Mouse (Mus musculus): ENCODE results near the gene Gsx2. TPM values are rescaled to one million over a fixed set of nuclear protein-coding genes. Genes with fewer than 3 reads are reported as not detected.

Gsx2 gene
- polyA plus RNA-seq, 1 experiment from 2014 or later: 0.17 TPM

DNA sequence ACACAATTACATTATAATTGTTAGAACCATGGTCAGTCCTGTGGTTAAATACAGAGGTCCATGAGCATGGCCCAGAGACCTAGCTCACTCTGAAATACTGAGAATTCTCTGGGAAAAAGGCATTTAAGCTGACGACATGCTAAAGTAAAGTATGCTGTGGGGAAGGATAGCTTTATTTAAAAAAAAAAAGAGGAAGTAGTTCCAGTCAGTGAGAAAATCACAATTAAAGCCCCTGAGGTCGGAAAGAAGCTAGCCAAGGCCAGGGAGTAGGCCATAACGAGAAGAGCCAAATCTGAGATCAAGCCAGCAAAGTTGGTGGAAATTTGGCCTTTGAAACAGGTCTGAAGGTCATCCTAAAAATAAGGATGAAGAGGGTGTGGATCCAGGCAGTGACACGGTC lies 24.3 kb upstream of the Gsx2 start:
- no peak for ATAC-seq (ENCODE audit: low read depth)
- Histone ChIP-seq H3K27me3 (ENCODE audit: control insufficient read depth, insufficient read depth, low read length) (no peaks in the 10 kb centered on the region), H3K9ac (replicated peaks; ENCODE audit: low read depth, low read length) (no peak overlapping the region), H3K36me3 (ENCODE audit: control insufficient read depth, insufficient read depth, low read length) (no peaks in the 10 kb centered on the region), H3K4me1 (ENCODE audit: control insufficient read depth, insufficient read depth, low read length) (no peaks in the 10 kb centered on the region), H3K27ac (ENCODE audit: low read depth, low read length) (no peak overlapping the region), H3K4me3 (ENCODE audit: low read depth, low read length) (no peak overlapping the region), H3K4me2 (ENCODE audit: low read depth, low read length) (no peak overlapping the region), H3K9me3 (ENCODE audit: control insufficient read depth, low read length) (no peaks in the 10 kb centered on the region)
- 90% methylated on average over 4 of the region's 4 CpGs for WGBS

DNA sequence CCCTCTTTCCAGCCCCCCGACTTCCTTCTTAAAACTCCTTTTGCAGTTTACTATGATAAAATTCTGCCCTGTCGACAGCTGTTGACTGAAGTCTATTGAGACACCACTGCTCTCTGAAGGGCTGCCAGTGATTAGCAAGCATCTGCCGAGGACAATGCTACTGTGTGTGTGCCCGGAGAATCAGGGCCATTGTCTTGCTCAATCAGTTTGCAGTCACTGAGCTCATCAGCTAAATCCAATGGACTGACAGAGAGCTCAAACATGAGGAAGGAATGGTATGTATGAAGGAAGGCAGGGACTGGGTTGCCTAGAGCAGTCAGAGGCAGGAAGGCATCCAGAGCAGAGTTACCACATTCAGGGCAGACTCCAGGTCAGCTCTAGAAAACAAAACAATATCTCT lies 12.2 kb upstream of the Gsx2 start:
- H3K9ac ChIP-seq (replicated peaks; ENCODE audit: low read depth, low read length): no peak overlapping the region
- no peak for ATAC-seq (ENCODE audit: low read depth)
- peaks cover 9% of the 10 kb centered on the region for H3K27me3 ChIP-seq (ENCODE audit: control insufficient read depth, insufficient read depth, low read length)
- no peaks in the 10 kb centered on the region for H3K9me3 ChIP-seq (ENCODE audit: control insufficient read depth, low read length)
- H3K4me3 ChIP-seq (ENCODE audit: low read depth, low read length): no peak overlapping the region
- 31% methylated on average over 4 of the region's 4 CpGs for WGBS
- no peak overlapping the region for H3K27ac ChIP-seq (ENCODE audit: low read depth, low read length)
- no peaks in the 10 kb centered on the region for H3K36me3 ChIP-seq (ENCODE audit: control insufficient read depth, insufficient read depth, low read length)
- H3K4me1 ChIP-seq (ENCODE audit: control insufficient read depth, insufficient read depth, low read length): no peaks in the 10 kb centered on the region
- H3K4me2 ChIP-seq (ENCODE audit: low read depth, low read length): no peak overlapping the region

DNA sequence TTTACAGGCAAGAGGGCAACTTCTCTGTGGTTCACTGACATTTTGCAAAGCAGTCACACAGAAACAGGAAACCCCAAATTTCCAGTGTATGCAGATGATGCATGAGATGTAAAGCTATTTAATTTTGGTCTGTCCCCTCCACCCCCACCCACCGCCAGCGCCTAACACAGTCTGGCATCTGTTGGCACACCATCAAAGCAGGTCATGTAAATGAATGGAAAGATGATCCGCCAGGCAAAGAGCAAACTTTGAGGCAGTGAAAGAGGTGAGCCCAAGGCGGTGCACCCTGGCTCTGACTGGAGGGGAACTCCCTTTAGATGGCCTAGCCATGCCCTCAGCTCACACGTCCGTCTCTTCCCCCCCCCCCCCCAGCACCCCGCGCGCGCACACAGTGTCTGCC lies 8.7 kb upstream of the Gsx2 start:
- no peak for ATAC-seq (ENCODE audit: low read depth)
- Histone ChIP-seq H3K27ac (ENCODE audit: low read depth, low read length) (no peak overlapping the region), H3K4me2 (ENCODE audit: low read depth, low read length) (peak overlapping the region; percentile 67), H3K9me3 (ENCODE audit: control insufficient read depth, low read length) (no peaks in the 10 kb centered on the region), H3K4me3 (ENCODE audit: low read depth, low read length) (peak overlapping the region; percentile 46; the same call in 1 of the 2 replicates), H3K4me1 (ENCODE audit: control insufficient read depth, insufficient read depth, low read length) (no peaks in the 10 kb centered on the region), H3K9ac (replicated peaks; ENCODE audit: low read depth, low read length) (no peak overlapping the region), H3K36me3 (ENCODE audit: control insufficient read depth, insufficient read depth, low read length) (no peaks in the 10 kb centered on the region), H3K27me3 (ENCODE audit: control insufficient read depth, insufficient read depth, low read length) (peaks cover 23% of the 10 kb centered on the region)
- WGBS: 6% methylated on average over 5 of the region's 10 CpGs

DNA sequence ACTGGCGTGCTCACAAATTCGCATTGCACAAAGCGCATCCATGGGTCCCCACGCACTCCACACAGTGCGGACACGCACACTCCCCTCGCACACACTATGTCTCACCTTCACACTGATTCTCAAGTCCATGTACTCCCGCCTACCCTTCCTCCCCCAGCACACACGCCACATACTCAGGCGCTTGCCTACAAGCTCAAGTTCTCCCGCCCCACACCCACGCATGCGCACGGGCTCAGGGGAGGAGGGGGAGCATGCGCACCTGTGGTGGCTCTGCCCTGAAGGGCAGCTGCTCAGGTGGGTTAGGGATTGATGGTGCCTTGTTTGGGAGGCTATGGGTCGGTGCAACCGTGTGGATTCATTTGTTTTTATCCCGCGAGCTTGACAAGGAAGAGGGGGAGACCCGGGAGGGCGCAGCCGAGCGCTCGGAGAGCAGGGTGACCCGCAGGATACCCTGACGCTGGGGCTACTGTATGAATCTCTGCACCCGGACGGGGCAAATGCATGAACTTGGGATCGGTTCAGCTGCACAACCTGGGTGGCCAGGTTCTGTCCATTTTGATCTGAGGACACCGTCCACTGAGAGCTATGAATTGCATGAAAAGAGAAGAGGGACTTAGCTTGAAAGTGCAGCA lies 8.2 kb upstream of the Gsx2 start:
- Histone ChIP-seq H3K9me3 (ENCODE audit: control insufficient read depth, low read length) (no peaks in the 10 kb centered on the region), H3K27me3 (ENCODE audit: control insufficient read depth, insufficient read depth, low read length) (peaks cover 27% of the 10 kb centered on the region), H3K9ac (replicated peaks; ENCODE audit: low read depth, low read length) (no peak overlapping the region; the same call in 1 of the 2 replicates), H3K4me3 (ENCODE audit: low read depth, low read length) (peak overlapping the region; percentile 46), H3K4me1 (ENCODE audit: control insufficient read depth, insufficient read depth, low read length) (no peaks in the 10 kb centered on the region), H3K4me2 (ENCODE audit: low read depth, low read length) (peak overlapping the region; percentile 67), H3K27ac (ENCODE audit: low read depth, low read length) (no peak overlapping the region), H3K36me3 (ENCODE audit: control insufficient read depth, insufficient read depth, low read length) (no peaks in the 10 kb centered on the region)
- ATAC-seq (ENCODE audit: low read depth): peak; percentile 69
- under 1% methylated on average over 30 of the region's 30 CpGs for WGBS

DNA sequence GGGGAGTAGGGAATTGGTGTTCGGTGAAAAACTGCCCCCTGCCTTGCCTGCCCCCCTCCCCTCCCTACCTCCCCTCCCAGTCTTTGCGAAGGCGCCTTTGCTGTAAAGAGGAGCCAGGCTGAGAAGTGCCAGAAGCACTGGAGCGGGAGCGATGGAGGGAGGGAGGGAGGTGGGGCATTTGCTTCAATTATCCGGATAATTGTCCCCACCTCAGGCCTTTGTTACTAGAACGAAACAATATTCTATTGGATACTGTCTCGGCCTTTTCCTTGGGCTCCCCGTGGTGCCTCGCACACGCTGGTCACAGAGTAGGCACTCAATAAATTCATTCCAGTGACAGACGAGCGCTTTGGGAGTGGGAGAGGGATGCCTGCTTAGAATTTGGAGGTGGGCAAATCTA lies 5.3 kb upstream of the Gsx2 start:
- no peaks in the 10 kb centered on the region for H3K36me3 ChIP-seq (ENCODE audit: control insufficient read depth, insufficient read depth, low read length)
- H3K27ac ChIP-seq (ENCODE audit: low read depth, low read length): no peak overlapping the region
- ATAC-seq (ENCODE audit: low read depth): no peak
- peaks cover 8% of the 10 kb centered on the region; the same call in 1 of the 2 replicates for H3K4me1 ChIP-seq (ENCODE audit: control insufficient read depth, insufficient read depth, low read length)
- H3K4me2 ChIP-seq (ENCODE audit: low read depth, low read length): no peak overlapping the region
- H3K27me3 ChIP-seq (ENCODE audit: control insufficient read depth, insufficient read depth, low read length): peaks cover 50% of the 10 kb centered on the region
- H3K4me3 ChIP-seq (ENCODE audit: low read depth, low read length): no peak overlapping the region
- H3K9ac ChIP-seq (replicated peaks; ENCODE audit: low read depth, low read length): no peak overlapping the region
- H3K9me3 ChIP-seq (ENCODE audit: control insufficient read depth, low read length): no peaks in the 10 kb centered on the region
- WGBS: under 1% methylated on average over 13 of the region's 13 CpGs

DNA sequence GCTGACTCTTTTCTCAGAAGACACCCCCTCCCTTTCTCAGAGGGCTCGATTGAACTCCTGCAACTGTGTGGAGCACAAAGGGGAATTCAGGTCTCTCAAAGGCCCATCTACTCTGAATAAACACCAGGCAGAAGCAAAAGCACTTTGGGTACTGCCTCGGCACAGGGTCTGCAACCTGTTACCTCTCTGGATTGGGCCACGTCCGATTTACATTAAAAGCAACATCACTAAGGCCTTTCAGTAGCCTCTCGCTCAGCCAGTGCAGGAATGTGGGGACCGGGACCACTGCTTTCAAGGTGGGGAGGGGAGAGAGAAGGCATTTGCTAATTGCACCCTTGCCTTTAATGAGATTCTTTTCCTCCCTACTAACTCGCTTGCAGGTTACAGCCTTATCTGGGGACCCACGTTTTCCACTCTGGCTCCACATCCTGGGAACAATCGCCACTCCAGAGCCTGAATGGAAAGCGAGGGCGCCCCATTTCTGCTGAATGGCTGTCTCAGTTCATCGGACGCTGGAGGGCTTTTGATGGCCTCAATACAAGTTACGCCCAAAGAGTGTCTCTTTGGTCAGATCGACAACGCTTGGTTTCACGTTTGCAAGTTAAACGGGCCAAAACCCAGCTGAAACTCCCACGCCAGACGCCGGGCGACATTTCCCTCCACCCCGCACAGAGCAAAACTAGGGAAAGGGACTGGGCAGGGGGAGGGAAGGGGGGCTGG lies 4.6 kb upstream of the Gsx2 start:
- H3K4me3 ChIP-seq (ENCODE audit: low read depth, low read length): no peak overlapping the region
- no peak for ATAC-seq (ENCODE audit: low read depth)
- H3K4me1 ChIP-seq (ENCODE audit: control insufficient read depth, insufficient read depth, low read length): peaks cover 12% of the 10 kb centered on the region
- no peak overlapping the region for H3K27ac ChIP-seq (ENCODE audit: low read depth, low read length)
- no peak overlapping the region; the same call in 1 of the 2 replicates for H3K4me2 ChIP-seq (ENCODE audit: low read depth, low read length)
- peaks cover 53% of the 10 kb centered on the region for H3K27me3 ChIP-seq (ENCODE audit: control insufficient read depth, insufficient read depth, low read length)
- under 1% methylated on average over 23 of the region's 23 CpGs for WGBS
- H3K9ac ChIP-seq (replicated peaks; ENCODE audit: low read depth, low read length): no peak overlapping the region
- H3K36me3 ChIP-seq (ENCODE audit: control insufficient read depth, insufficient read depth, low read length): no peaks in the 10 kb centered on the region
- no peaks in the 10 kb centered on the region for H3K9me3 ChIP-seq (ENCODE audit: control insufficient read depth, low read length)

DNA sequence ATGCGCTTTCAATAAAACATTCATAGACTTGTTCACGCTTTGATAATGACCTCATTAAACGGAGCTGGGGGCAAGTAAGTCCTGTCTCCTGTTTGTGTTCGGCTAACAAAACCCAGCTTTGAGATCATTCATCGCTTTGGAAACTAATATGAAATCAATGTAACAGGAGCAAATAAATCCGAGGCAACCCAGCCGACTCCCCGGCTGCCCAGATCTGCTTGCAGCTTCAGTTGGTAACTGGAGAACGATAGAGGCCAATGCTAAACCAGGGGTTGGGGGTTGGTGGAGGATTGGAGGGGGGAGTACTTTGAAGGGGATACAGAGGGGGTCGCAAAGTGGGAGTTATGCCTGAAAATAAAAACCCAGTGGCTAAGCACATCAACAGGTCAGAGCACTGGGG lies 3.5 kb upstream of the Gsx2 start:
- Histone ChIP-seq H3K4me2 (ENCODE audit: low read depth, low read length) (no peak overlapping the region), H3K9me3 (ENCODE audit: control insufficient read depth, low read length) (no peaks in the 10 kb centered on the region), H3K4me1 (ENCODE audit: control insufficient read depth, insufficient read depth, low read length) (peaks cover 16% of the 10 kb centered on the region), H3K27me3 (ENCODE audit: control insufficient read depth, insufficient read depth, low read length) (peaks cover 61% of the 10 kb centered on the region), H3K9ac (replicated peaks; ENCODE audit: low read depth, low read length) (no peak overlapping the region), H3K4me3 (ENCODE audit: low read depth, low read length) (no peak overlapping the region), H3K27ac (ENCODE audit: low read depth, low read length) (no peak overlapping the region), H3K36me3 (ENCODE audit: control insufficient read depth, insufficient read depth, low read length) (no peaks in the 10 kb centered on the region)
- under 1% methylated on average over 10 of the region's 10 CpGs for WGBS
- no peak for ATAC-seq (ENCODE audit: low read depth)

DNA sequence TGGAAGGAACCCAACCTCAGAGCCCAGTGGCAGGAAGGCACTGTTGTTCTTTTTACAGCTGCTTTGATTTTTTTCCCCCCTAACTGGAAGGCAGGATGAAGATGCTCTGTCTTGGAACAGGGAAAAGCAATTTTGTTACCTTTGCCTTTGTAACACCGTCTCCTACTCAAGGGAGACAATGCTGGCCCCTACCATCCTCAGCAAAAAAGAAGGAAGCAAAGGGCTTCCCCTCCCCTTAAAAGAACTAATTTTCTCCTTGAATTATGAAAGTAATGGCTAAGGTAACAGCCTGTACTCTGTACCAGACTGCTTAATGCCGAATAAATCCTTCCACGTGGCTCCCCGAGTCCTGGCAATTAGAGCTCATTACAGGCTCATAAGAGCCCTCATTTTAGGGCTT lies 2.9 kb upstream of the Gsx2 start:
- Histone ChIP-seq H3K27me3 (ENCODE audit: control insufficient read depth, insufficient read depth, low read length) (peaks cover 60% of the 10 kb centered on the region), H3K36me3 (ENCODE audit: control insufficient read depth, insufficient read depth, low read length) (no peaks in the 10 kb centered on the region), H3K9ac (replicated peaks; ENCODE audit: low read depth, low read length) (no peak overlapping the region), H3K4me1 (ENCODE audit: control insufficient read depth, insufficient read depth, low read length) (peaks cover 16% of the 10 kb centered on the region), H3K27ac (ENCODE audit: low read depth, low read length) (no peak overlapping the region), H3K4me3 (ENCODE audit: low read depth, low read length) (no peak overlapping the region), H3K4me2 (ENCODE audit: low read depth, low read length) (no peak overlapping the region), H3K9me3 (ENCODE audit: control insufficient read depth, low read length) (no peaks in the 10 kb centered on the region)
- 2% methylated on average over 4 of the region's 4 CpGs for WGBS
- ATAC-seq (ENCODE audit: low read depth): no peak

DNA sequence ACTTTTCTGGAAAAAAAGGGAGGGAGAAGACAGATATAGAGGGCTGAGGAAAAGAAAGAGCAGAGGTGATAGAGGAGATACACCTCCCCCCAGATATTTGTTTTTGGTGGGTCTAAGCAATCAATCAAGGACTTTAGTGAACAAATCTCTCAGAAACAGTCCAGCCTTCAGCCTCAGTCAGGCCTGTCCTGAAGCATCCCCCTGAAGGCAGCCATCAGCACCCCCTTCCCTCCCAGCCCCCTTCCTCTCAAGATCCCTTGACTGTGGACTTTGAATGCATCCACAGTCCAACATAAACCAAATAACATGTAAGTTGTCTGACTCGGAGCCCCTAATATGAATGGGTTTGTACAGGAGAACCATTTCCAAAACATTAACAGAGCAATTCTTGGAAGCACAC lies 2.2 kb upstream of the Gsx2 start:
- 22% methylated on average over 1 of the region's 1 CpGs for WGBS
- Histone ChIP-seq H3K4me2 (ENCODE audit: low read depth, low read length) (no peak overlapping the region), H3K9ac (replicated peaks; ENCODE audit: low read depth, low read length) (no peak overlapping the region), H3K4me3 (ENCODE audit: low read depth, low read length) (no peak overlapping the region), H3K4me1 (ENCODE audit: control insufficient read depth, insufficient read depth, low read length) (peaks cover 16% of the 10 kb centered on the region), H3K9me3 (ENCODE audit: control insufficient read depth, low read length) (no peaks in the 10 kb centered on the region), H3K27ac (ENCODE audit: low read depth, low read length) (no peak overlapping the region), H3K27me3 (ENCODE audit: control insufficient read depth, insufficient read depth, low read length) (peaks cover 59% of the 10 kb centered on the region), H3K36me3 (ENCODE audit: control insufficient read depth, insufficient read depth, low read length) (no peaks in the 10 kb centered on the region)
- no peak for ATAC-seq (ENCODE audit: low read depth)

Data from neural tube, embryonic 14.5 days (tissue).